Mouse (Mus musculus) stomach, postnatal 0 days (tissue): ENCODE measurements around the gene Tnfrsf19. TPM values are rescaled to one million over a fixed set of nuclear protein-coding genes. Genes with fewer than 3 reads are reported as not detected.

Experiments used
- ATAC-seq: fragments of 200-750 bp; cut with Nextera tagmentation; 2 replicates; pipeline ENCODE4 v1.8.0; 2017; ENCODE audit not compliant: low FRiP score, low TSS enrichment
- DNase-seq: peaks from one replicate; pipeline ENCODE4 v3.0.0-alpha.2; 2016; ENCODE audit warnings: low spot score
- H3K27ac ChIP-seq: fragments of 300-500 bp; sonication (generic); replicated peaks from 2 replicates; pipeline ENCODE4 v1.5.1; 2014; ENCODE audit warnings: mild to moderate bottlenecking, control low read depth
- H3K27me3 ChIP-seq: fragments of 300-500 bp; sonication (generic); 2 replicates; pipeline ENCODE4 v1.6.1; 2014; ENCODE audit warnings: low read length; ENCODE audit not compliant: control insufficient read depth, insufficient read depth
- H3K36me3 ChIP-seq: fragments of 300-500 bp; sonication (generic); 2 replicates; pipeline ENCODE4 v1.6.1; 2014; ENCODE audit warnings: low read length, mixed read lengths; ENCODE audit not compliant: control insufficient read depth, insufficient read depth
- H3K4me1 ChIP-seq: fragments of 300-500 bp; sonication (generic); replicated peaks from 2 replicates; pipeline ENCODE4 v1.6.1; 2014; ENCODE audit warnings: antibody characterized with exemption; ENCODE audit not compliant: control insufficient read depth, insufficient read depth
- H3K4me2 ChIP-seq: fragments of 300-500 bp; sonication (generic); replicated peaks from 2 replicates; pipeline ENCODE4 v1.6.1; 2014; ENCODE audit warnings: low read depth, mild to moderate bottlenecking, control low read depth, moderate library complexity
- H3K4me3 ChIP-seq: fragments of 300-500 bp; sonication (generic); 2 replicates; pipeline ENCODE4 v1.5.1; 2014; ENCODE audit warnings: low read depth, low read length, control low read depth
- H3K9ac ChIP-seq: fragments of 300-500 bp; sonication (generic); 2 replicates; pipeline ENCODE4 v1.6.1; 2014; ENCODE audit warnings: mild to moderate bottlenecking, low read length, control low read depth, mixed read lengths
- H3K9me3 ChIP-seq: fragments of 300-500 bp; sonication (generic); 2 replicates; pipeline ENCODE4 v1.6.1; 2016; ENCODE audit warnings: low read length; ENCODE audit not compliant: control insufficient read depth
- CTCF ChIP-seq: IDR thresholded peaks from 2 replicates; pipeline ENCODE4 v1.5.1; 2016; ENCODE audit warnings: antibody characterized with exemption, low read depth, mild to moderate bottlenecking, moderate library complexity
- EP300 ChIP-seq: optimal IDR thresholded peaks from 2 replicates; pipeline ENCODE3; 2016; ENCODE audit warnings: antibody characterized with exemption
- WGBS: fragments of 180-500 bp; shearing (Covaris S2); extraction: QIAGEN DNeasy Blood & Tissue Kit; methylation state at CpG from one replicate; pipeline ENCODE4 v1.1.7; 2014; 5-methylcytosine and 5-hydroxymethylcytosine counted together
- polyA plus RNA-seq: library from polyadenylated mRNA; unstranded; fragments of >200 nt; fragmentation: Nextera tagmentation; extraction: Ambion mirVana; gene quantifications from 2 replicates; pipeline ENCODE4 v1.2.1, GENCODE M21; 2015

The Tnfrsf19 gene
- polyA plus RNA-seq, 1 experiment from 2014 or later, result 27.8 TPM

- WGBS, result 65% methylated on average over 3 of the region's 3 CpGs
- DNase-seq (no peak), ATAC-seq (peak; percentile 34; the same call in 1 of the 2 replicates)
- H3K4me2 ChIP-seq, result no peak overlapping the region
- no peaks in the 10 kb centered on the region for H3K4me1 ChIP-seq
- H3K27ac ChIP-seq, result no peak overlapping the region
- H3K27me3 ChIP-seq, result no peaks in the 10 kb centered on the region
- no peaks in the 10 kb centered on the region for H3K9me3 ChIP-seq
- H3K4me3 ChIP-seq, result no peak overlapping the region
- H3K36me3 ChIP-seq, result no peaks in the 10 kb centered on the region
- no peak overlapping the region for H3K9ac ChIP-seq
- no peak for TF ChIP-seq EP300
- TF ChIP-seq CTCF, result no peak
Observed at GRCm38 (mm10) chr14:60975736-60976135, 70.6 kb downstream of the Tnfrsf19 start.

GRCm38 (mm10) chr14:60970961-60971360, 75.3 kb downstream of the Tnfrsf19 start:
- no peaks in the 10 kb centered on the region for H3K9me3 ChIP-seq
- no peaks in the 10 kb centered on the region for H3K4me1 ChIP-seq
- H3K4me2 ChIP-seq, result no peak overlapping the region
- WGBS, result 93% methylated on average over 9 of the region's 9 CpGs
- peaks cover 3% of the 10 kb centered on the region for H3K36me3 ChIP-seq
- H3K27me3 ChIP-seq, result no peaks in the 10 kb centered on the region
- no peak for ATAC-seq
- no peak overlapping the region for H3K27ac ChIP-seq
- no peak overlapping the region for H3K9ac ChIP-seq
- H3K4me3 ChIP-seq, result no peak overlapping the region
- TF ChIP-seq CTCF (no peak), EP300 (no peak)
- no peak for DNase-seq

GRCm38 (mm10) chr14:60966061-60966460, 80.2 kb downstream of the Tnfrsf19 start:
- Histone ChIP-seq H3K4me2 (no peak overlapping the region), H3K36me3 (peaks cover 3% of the 10 kb centered on the region), H3K27me3 (no peaks in the 10 kb centered on the region), H3K27ac (no peak overlapping the region), H3K4me1 (no peaks in the 10 kb centered on the region), H3K9me3 (no peaks in the 10 kb centered on the region), H3K4me3 (no peak overlapping the region), H3K9ac (no peak overlapping the region)
- 80% methylated on average over 4 of the region's 4 CpGs for WGBS
- no peak for TF ChIP-seq EP300
- TF ChIP-seq CTCF, result no peak
- ATAC-seq (no peak), DNase-seq (no peak)

- Histone ChIP-seq H3K4me2 (no peak overlapping the region), H3K4me1 (no peaks in the 10 kb centered on the region), H3K36me3 (no peaks in the 10 kb centered on the region; the same call in none of the 2 replicates), H3K9me3 (no peaks in the 10 kb centered on the region), H3K27ac (no peak overlapping the region), H3K4me3 (no peak overlapping the region), H3K9ac (no peak overlapping the region), H3K27me3 (no peaks in the 10 kb centered on the region)
- ATAC-seq (no peak), DNase-seq (no peak)
- TF ChIP-seq CTCF, result no peak
- no peak for TF ChIP-seq EP300
- WGBS, result 71% methylated on average over 7 of the region's 7 CpGs
Observed at GRCm38 (mm10) chr14:60964016-60964810, 82.1 kb downstream of the Tnfrsf19 start.

GRCm38 (mm10) chr14:60957611-60958157, 88.6 kb downstream of the Tnfrsf19 start:
- no peak for ATAC-seq
- H3K4me1 ChIP-seq, result no peaks in the 10 kb centered on the region
- H3K9me3 ChIP-seq, result no peaks in the 10 kb centered on the region
- H3K27ac ChIP-seq, result no peak overlapping the region
- H3K27me3 ChIP-seq, result no peaks in the 10 kb centered on the region
- TF ChIP-seq CTCF (no peak), EP300 (no peak)
- H3K4me3 ChIP-seq, result no peak overlapping the region
- no peak overlapping the region for H3K9ac ChIP-seq
- no peak for DNase-seq
- H3K36me3 ChIP-seq, result no peaks in the 10 kb centered on the region
- no peak overlapping the region for H3K4me2 ChIP-seq

- Histone ChIP-seq H3K4me2 (no peak overlapping the region), H3K27me3 (no peaks in the 10 kb centered on the region), H3K9ac (no peak overlapping the region), H3K4me1 (no peaks in the 10 kb centered on the region), H3K27ac (no peak overlapping the region), H3K36me3 (no peaks in the 10 kb centered on the region), H3K4me3 (no peak overlapping the region), H3K9me3 (no peaks in the 10 kb centered on the region)
- no peak for ATAC-seq
- 95% methylated on average over 4 of the region's 4 CpGs for WGBS
- TF ChIP-seq EP300, result no peak
- no peak for TF ChIP-seq CTCF
- DNase-seq, result no peak
Observed at GRCm38 (mm10) chr14:60937481-60938039, 108.7 kb downstream of the Tnfrsf19 start.
